Mouse (Mus musculus) T-helper 17 cell (primary cell): ENCODE results near the gene Mtrex.

Experiments
- in situ Hi-C, 2 experiments: fragments of 300-600 bp; cut with MboI, MseI; formaldehyde crosslinking; loops; 1 replicate in 1 of 2; 2 replicates in 1 of 2; pipeline ENCODE4 v1.15.1; 2025; ENCODE audit warnings: high pct_unique_total_duplicates in 2 of 2

Mtrex gene

DNA sequence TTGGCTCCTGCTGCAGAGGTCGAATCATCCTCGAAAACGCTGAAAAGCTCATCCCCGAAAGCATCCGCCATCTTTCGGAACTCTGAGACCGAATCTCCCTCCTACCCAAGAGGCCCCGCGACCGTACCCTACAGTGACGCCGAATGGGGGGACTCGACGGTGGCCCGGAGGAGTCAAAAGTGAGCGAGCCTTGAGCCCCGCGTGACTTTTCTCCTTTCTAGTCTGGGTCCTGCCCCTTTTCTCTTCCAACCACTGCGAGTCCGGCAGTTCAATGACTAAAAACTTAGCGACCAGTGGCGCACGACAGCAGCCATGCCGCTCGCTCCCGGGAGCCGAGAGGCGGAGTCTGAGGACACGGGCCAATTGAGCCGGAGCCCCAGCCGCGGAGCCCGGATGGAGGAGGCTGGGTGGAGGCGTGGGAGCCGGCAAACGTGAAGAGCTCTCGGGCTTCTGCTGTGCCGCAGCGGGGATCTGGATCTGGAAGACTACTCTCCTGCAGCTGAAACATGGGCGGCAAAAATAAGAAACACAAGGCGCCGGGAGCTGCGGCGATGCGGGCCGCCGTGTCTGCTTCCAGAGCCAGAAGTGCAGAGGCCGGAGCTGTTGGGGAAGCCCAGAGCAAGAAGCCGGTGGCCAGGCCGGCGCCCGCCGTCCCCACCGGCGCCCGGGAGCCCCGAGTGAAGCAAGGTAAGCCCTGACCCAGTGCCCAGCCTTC lies at the start of gene Mtrex, which contains the start of gene Dhx29:
Gene Mtrex (minus strand): TSS at position 112 of the 715 bp plus-strand sequence.
Gene Dhx29 (plus strand): TSS at position 168 of the 715 bp plus-strand sequence.
- in situ Hi-C loops: loop anchor here in 1 of 2 experiments (5.0 kb wide), 1 partner anchor 110 kb away; the partner anchor contains the start of gene Cdc20b

DNA sequence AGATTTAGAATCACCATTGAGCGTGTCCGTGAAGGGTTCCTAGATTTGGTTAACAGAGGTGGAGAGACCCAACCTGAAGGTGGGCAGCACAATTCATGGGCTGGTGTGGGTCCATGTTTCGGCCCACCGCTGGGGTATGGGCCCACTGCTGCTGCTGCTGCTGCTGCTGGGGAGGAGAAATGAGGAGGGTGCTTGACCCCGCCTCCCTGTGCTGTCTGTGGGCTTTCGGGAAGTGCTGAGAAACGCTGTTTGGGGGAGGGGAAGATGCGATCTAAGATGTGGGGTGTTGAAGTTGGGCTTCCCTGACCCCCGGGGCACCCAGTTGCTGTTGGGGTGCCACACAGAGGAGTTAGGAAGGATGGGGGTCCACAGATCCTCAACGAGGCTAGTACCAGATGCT lies 49.5 kb upstream of the Mtrex start:
- in situ Hi-C loops: no loop called here

DNA sequence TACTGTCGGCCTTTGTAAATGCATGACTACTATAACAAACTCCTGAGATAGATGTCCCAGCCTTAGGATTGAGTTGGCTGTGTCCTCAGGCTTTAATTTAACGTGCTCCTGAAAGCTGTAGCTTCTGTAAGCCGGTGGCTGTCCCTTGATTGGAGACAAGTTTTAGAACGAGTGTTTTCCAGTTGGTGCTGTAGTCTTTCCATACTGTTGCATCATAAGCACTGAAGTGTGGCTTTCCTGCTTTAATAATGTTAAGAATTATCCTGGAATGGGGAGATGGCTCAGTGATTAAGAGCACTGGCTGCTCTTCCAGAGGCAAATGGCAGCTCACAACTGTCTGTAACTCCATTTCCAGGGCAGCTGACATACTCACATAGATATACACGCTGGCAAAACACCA lies 40.1 kb upstream of the Mtrex start:
- in situ Hi-C loops: no loop called here

DNA sequence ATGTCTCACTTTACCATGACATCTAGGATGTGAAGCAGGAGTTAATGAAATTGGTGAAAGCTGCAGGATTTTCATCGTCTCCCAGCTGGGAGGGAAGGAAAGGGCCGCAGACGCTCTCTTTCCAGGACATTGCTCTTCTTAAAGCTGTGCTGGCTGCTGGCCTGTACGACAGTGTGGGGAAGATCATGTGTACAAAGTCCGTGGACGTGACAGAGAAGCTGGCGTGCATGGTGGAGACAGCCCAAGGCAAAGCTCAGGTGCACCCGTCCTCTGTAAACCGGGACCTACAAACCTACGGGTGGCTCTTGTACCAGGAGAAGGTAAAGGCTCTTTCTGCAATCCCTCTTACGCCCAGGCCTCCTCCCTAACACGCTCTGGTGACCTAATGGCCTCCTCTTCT lies 37.2 kb upstream of the Mtrex start:
- in situ Hi-C loops: no loop called here

GRCm38 (mm10) chr13:112963081-112963480 lies 35.9 kb upstream of the Mtrex start:
- in situ Hi-C loops: no loop called here

DNA sequence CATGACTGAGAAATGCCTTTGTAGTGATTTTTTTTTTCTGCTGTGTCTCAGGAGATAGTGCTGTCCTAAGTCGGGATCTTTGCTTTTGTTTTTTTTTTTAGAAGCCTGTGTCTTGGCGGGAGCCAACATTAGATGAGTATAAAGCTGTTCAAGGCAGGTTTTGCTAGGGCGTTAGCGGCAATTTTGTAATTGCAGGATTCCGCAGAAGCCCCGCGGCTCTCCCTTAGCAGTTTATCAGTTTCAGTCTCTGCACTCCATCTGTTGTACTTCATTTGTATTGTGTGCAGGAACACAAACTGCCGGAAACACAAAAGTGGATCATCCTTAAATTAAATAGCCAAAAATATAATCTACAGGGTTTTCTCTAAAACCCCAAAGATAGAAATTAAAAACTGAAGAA lies 26.9 kb upstream of the Mtrex start:
- in situ Hi-C loops: no loop called here

- in situ Hi-C loops: no loop called here
Observed at GRCm38 (mm10) chr13:112945900-112946299, 18.7 kb upstream of the Mtrex start.

GRCm38 (mm10) chr13:112945312-112945711 lies 18.1 kb upstream of the Mtrex start:
- in situ Hi-C loops: no loop called here

- in situ Hi-C loops: no loop called here
Observed at GRCm38 (mm10) chr13:112941879-112942330, 14.7 kb upstream of the Mtrex start.

DNA sequence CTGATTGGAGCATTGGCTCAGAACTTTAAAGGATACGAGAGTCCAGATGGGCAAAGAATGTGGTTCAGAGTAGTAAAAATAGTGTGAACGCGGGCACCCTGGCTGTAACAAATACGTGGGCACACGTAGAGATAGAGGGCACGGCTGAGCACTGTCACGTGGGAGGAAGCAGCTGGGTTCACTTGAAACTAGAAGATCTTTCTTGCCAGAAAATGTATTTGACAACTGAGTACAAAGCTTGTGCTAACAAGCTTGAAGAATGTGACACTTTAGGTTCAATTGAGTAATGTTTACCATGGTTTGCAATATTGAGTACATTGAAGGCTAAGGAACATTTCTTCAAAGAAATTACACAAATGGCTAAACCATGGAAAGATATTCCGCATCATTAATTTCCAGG lies 10.9 kb upstream of the Mtrex start:
- in situ Hi-C loops: no loop called here

DNA sequence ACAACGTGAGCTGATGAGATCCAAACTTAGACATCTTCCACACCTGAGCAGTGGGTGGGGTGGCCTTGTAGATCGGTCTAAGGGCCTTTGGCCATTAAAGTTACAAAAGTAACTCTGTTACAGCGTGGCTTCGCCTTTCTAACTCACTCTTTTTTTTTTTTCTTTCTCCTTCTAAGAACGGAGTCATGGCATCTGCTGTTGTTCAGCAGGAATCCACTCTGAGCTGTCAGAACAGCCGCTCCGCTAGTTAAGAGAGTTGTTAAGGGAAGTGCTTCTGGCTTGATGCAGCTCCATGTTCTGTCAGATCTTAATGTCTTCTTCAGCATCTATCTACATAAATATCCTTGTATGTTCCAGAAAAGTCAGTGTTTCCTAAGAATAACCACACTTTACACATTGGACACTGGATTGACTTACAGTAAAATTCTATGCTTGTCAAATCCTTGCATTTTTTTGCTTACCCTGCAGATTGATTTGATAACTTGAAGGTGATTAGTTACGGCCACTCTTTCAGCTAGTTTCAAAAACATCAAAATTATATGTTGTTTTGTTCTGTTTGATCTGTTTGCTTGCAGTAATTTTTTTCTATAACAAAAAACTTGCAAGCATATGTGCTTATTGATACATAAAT lies 955 bp upstream of the Mtrex start:
- in situ Hi-C loops: loop anchor here in 1 of 2 experiments (5.0 kb wide), 1 partner anchor 109 kb away; the partner anchor contains the start of gene Cdc20b

GRCm38 (mm10) chr13:112926796-112927195 lies 402 bp downstream of the Mtrex start:
- in situ Hi-C loops: loop anchor here in 1 of 2 experiments (5.0 kb wide), 1 partner anchor 111 kb away; the partner anchor contains the start of gene Cdc20b

DNA sequence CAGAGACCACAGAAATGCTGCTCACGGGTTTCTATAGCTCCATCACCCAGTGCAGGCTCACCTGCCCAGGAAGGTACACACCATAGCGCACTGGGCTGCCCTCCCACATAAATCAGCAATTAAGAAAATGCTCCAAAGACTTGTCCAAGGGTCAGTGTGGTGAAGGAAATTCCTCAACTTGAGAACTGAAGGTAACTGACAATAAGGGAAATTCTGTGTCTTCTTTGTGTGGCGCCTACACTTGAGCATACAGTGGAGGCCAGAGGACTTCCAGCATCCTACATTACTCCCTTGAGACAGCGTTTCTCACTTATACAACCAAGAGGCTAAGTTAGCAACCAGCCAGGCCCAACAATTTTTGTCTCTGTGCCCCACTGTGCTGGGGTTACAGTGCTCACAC lies 1.2 kb downstream of the Mtrex start:
- in situ Hi-C loops: loop anchor here in 1 of 2 experiments (5.0 kb wide), 1 partner anchor 111 kb away; the partner anchor contains the start of gene Cdc20b

DNA sequence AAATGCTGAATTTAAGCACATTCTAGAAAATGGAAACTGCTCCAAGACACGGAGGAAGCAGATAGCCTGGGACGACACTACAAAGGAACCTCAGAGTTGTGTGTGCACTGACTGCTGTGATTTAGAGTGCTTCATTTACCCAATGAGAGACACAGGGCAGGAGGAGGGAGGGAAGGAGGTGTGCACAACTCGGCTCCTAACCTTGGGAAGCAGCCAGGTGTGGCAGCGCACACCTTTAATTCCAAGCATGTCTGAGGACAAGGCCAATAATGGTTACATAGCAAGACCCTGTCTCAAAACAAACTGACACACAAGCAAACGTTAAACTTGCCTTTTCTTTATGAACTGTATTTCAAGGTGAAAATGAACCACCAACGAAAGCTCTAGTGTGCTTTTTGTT lies 1.9 kb downstream of the Mtrex start:
- in situ Hi-C loops: loop anchor here in 1 of 2 experiments (5.0 kb wide), 1 partner anchor 112 kb away; the partner anchor contains the start of gene Cdc20b

DNA sequence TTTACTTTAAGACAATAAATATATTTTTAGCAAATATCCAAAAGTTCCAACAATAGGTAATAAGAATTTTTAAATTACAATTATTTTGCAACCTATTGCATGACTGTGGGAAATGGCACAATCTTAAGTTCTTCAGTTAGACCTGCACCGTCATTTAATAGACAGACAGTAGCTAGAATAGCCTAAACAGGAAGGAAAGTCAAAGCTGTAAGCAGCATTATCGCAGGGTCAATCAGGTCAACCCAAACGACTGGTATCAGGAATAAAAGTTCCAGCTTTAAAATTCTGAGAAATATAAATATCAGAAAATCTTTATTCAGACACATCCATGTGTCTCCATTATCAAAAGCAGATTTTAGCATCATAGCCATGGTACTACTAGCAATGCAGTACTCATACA lies 6.3 kb downstream of the Mtrex start:
- in situ Hi-C loops: loop anchor here in 1 of 2 experiments (25.0 kb wide), 1 partner anchor 1159 kb away; no protein-coding TSS in a partner anchor

- in situ Hi-C loops: loop anchor here in 1 of 2 experiments (25.0 kb wide), 1 partner anchor 1157 kb away; no protein-coding TSS in a partner anchor
Observed at GRCm38 (mm10) chr13:112919141-112919865, 7.9 kb downstream of the Mtrex start.

DNA sequence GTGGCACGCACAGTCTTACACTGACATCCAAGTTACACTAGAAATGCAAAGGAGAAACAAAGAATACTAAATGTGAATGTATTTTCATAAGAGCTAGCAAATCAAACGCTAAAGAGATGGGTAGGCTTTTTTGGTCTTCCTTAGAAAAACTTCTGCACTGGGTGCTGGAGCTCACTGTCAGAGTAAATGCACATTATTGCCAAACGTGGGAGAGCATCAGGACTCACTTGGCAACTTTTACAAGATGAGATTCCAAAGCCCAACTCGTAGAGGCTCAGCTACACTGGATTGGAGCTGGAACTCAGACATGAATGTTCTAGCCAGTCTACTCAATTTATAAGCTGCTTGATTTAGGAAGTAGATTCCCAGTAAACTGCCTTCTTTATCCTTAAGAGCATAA lies 16.8 kb downstream of the Mtrex start:
- in situ Hi-C loops: loop anchor here in 1 of 2 experiments (5.0 to 25.0 kb wide), 2 partner anchors 38 to 1148 kb away; no protein-coding TSS in a partner anchor

DNA sequence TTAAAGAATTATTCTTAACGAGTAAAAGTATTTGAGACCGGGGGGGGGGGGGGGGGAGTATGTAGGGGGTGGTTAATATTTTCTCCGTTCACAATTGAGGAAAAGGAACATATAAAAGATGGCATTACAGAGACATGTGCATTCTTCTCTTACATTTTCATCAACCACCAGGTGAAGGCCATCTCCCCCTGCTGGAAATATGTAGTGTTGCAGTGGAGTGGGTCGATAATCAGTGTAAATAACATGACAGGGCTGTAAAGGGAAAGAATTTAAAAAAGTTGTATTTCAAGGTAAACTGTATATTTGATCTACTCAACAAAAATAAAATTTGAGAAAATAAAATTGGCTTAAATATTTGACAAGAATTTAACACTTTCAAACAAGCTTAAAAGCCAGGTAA lies 17.5 kb downstream of the Mtrex start:
- in situ Hi-C loops: loop anchor here in 1 of 2 experiments (5.0 to 25.0 kb wide), 3 partner anchors 37 to 1147 kb away; no protein-coding TSS in a partner anchor

- in situ Hi-C loops: loop anchor here in 1 of 2 experiments (10.0 to 25.0 kb wide), 2 partner anchors 227 to 1140 kb away; no protein-coding TSS in a partner anchor
Observed at GRCm38 (mm10) chr13:112902176-112902575, 25.0 kb downstream of the Mtrex start.

GRCm38 (mm10) chr13:112887234-112887633 lies 40.0 kb downstream of the Mtrex start:
- in situ Hi-C loops: loop anchor here in 1 of 2 experiments (10.0 kb wide), 1 partner anchor 212 kb away; no protein-coding TSS in a partner anchor
